Mouse (Mus musculus) adrenal gland, adult 2 months (tissue): ENCODE results near the gene Samd8. TPM values are rescaled to one million over a fixed set of nuclear protein-coding genes. Genes with fewer than 3 reads are reported as not detected.

Experiments used
- DNase-seq: peaks from one replicate; pipeline ENCODE4 v3.0.0; 2021
- polyA plus RNA-seq: library from polyadenylated mRNA; depleted of rRNA; stranded (reverse); fragments of >200 nt; gene quantifications from 2 replicates; pipeline ENCODE4 v1.2.3, GENCODE M21; 2012
- total RNA-seq, 2 experiments: library from RNA; stranded (reverse); gene quantifications; 2 replicates each; pipeline ENCODE4 v1.2.3; 2021

Gene Samd8
- total and polyA plus RNA-seq, 3 experiments: 22.2 to 47.5 (median 46.5) TPM

- no peak for DNase-seq
Measured at GRCm38 (mm10) chr14:21745149-21745548, 5.2 kb upstream of the Samd8 start.

GRCm38 (mm10) chr14:21746251-21746650 lies 4.1 kb upstream of the Samd8 start:
- no peak for DNase-seq

- DNase-seq: no peak
Measured at GRCm38 (mm10) chr14:21746846-21747245, 3.5 kb upstream of the Samd8 start.

GRCm38 (mm10) chr14:21747436-21748141 lies 2.7 kb upstream of the Samd8 start:
- DNase-seq: peak; percentile 46

GRCm38 (mm10) chr14:21748142-21748870 lies 2.0 kb upstream of the Samd8 start:
- peak; percentile 15 for DNase-seq

GRCm38 (mm10) chr14:21750881-21751542 lies 681 bp downstream of the Samd8 start, which contains the start of gene Dusp13:
Gene Dusp13 (minus strand): TSS chr14:21751181.
- peak; percentile 87 for DNase-seq

- no peak for DNase-seq
Measured at GRCm38 (mm10) chr14:21752411-21752810, 2.1 kb downstream of the Samd8 start.

- no peak for DNase-seq
Measured at GRCm38 (mm10) chr14:21753367-21753766, 3.0 kb downstream of the Samd8 start.

- DNase-seq: peak; percentile 45
Measured at GRCm38 (mm10) chr14:21761560-21761959, 11.2 kb downstream of the Samd8 start.

GRCm38 (mm10) chr14:21763736-21764135 lies 13.4 kb downstream of the Samd8 start:
- DNase-seq: no peak

- no peak for DNase-seq
Measured at GRCm38 (mm10) chr14:21764646-21765045, 14.3 kb downstream of the Samd8 start.

- no peak for DNase-seq
Measured at GRCm38 (mm10) chr14:21765754-21766397, 15.5 kb downstream of the Samd8 start.

- DNase-seq: no peak
Measured at GRCm38 (mm10) chr14:21766398-21766958, 16.1 kb downstream of the Samd8 start.

GRCm38 (mm10) chr14:21772506-21773281 lies 22.4 kb downstream of the Samd8 start:
- DNase-seq: no peak

- no peak for DNase-seq
Measured at GRCm38 (mm10) chr14:21773946-21774345, 23.6 kb downstream of the Samd8 start.

- DNase-seq: no peak
Measured at GRCm38 (mm10) chr14:21776201-21776600, 25.9 kb downstream of the Samd8 start.

GRCm38 (mm10) chr14:21786500-21786899 lies 36.2 kb downstream of the Samd8 start:
- no peak for DNase-seq

- no peak for DNase-seq
Measured at GRCm38 (mm10) chr14:21787374-21787773, 37.0 kb downstream of the Samd8 start.

- no peak for DNase-seq
Measured at GRCm38 (mm10) chr14:21788121-21788520, 37.8 kb downstream of the Samd8 start.

GRCm38 (mm10) chr14:21790585-21791251 lies 40.4 kb downstream of the Samd8 start:
- no peak for DNase-seq

GRCm38 (mm10) chr14:21791722-21792121 lies 41.4 kb downstream of the Samd8 start:
- DNase-seq: peak; percentile 67
